Mouse (Mus musculus) ovary, adult 18-20 months (tissue): ENCODE measurements at regions not wholly inside any gene's neighbourhood (a gene's known extent, or its start where the extent isn't known, plus 50 kb on each side); places are given as distances from the start of the nearest gene placed in this dataset.

Experiments used
- DNase-seq: peaks from one replicate; pipeline ENCODE4 v3.0.0; 2022; ENCODE audit warnings: low spot score, mixed read lengths

- no peak for DNase-seq
Observed at GRCm38 (mm10) chr3:131801551-131801950, 237.0 kb downstream of the Papss1 start.

- peak; percentile 52 for DNase-seq
Observed at GRCm38 (mm10) chr3:131802841-131803240, 238.3 kb downstream of the Papss1 start.

GRCm38 (mm10) chr3:131808127-131808526, 243.6 kb downstream of the Papss1 start:
- DNase-seq, result no peak

- DNase-seq, result no peak
Observed at GRCm38 (mm10) chr3:131812968-131813367, 248.4 kb downstream of the Papss1 start.

GRCm38 (mm10) chr3:131818806-131819205, 254.2 kb downstream of the Papss1 start:
- no peak for DNase-seq

GRCm38 (mm10) chr3:131857442-131857841, 227.7 kb upstream of the Dkk2 start:
- DNase-seq, result no peak

- DNase-seq, result no peak
Observed at GRCm38 (mm10) chr3:131859083-131859482, 226.0 kb upstream of the Dkk2 start.

- DNase-seq, result no peak
Observed at GRCm38 (mm10) chr3:131865106-131865505, 220.0 kb upstream of the Dkk2 start.

GRCm38 (mm10) chr3:131867266-131867665, 217.8 kb upstream of the Dkk2 start:
- no peak for DNase-seq

- DNase-seq, result no peak
Observed at GRCm38 (mm10) chr3:131868219-131868964, 216.7 kb upstream of the Dkk2 start.

- DNase-seq, result no peak
Observed at GRCm38 (mm10) chr3:131869306-131869705, 215.8 kb upstream of the Dkk2 start.

GRCm38 (mm10) chr3:131882667-131883066, 202.4 kb upstream of the Dkk2 start:
- no peak for DNase-seq

GRCm38 (mm10) chr3:131886470-131886869, 198.6 kb upstream of the Dkk2 start:
- no peak for DNase-seq

- DNase-seq, result no peak
Observed at GRCm38 (mm10) chr3:131886984-131887383, 198.1 kb upstream of the Dkk2 start.

- DNase-seq, result no peak
Observed at GRCm38 (mm10) chr3:131887670-131888069, 197.4 kb upstream of the Dkk2 start.

GRCm38 (mm10) chr3:131891941-131892340, 193.2 kb upstream of the Dkk2 start:
- DNase-seq, result no peak

GRCm38 (mm10) chr3:131893061-131893804, 191.9 kb upstream of the Dkk2 start:
- DNase-seq, result no peak

- no peak for DNase-seq
Observed at GRCm38 (mm10) chr3:131895057-131895456, 190.0 kb upstream of the Dkk2 start.

- DNase-seq, result no peak
Observed at GRCm38 (mm10) chr3:131913534-131913933, 171.6 kb upstream of the Dkk2 start.

- DNase-seq, result no peak
Observed at GRCm38 (mm10) chr3:131914372-131914771, 170.7 kb upstream of the Dkk2 start.

- DNase-seq, result no peak
Observed at GRCm38 (mm10) chr3:131914997-131915396, 170.1 kb upstream of the Dkk2 start.

GRCm38 (mm10) chr3:131917734-131918534, 167.2 kb upstream of the Dkk2 start:
- DNase-seq, result no peak

- DNase-seq, result peak; percentile 1
Observed at GRCm38 (mm10) chr3:131919476-131919875, 165.6 kb upstream of the Dkk2 start.
